Mouse (Mus musculus): Measurements from ENCODE around the gene Prokr2. TPM values are rescaled to one million over a fixed set of nuclear protein-coding genes. Genes with fewer than 3 reads are reported as not detected.
"Not testable (repeated sequence)": the region's sequence is repeated elsewhere in the genome, so short reads cannot be mapped to it uniquely, and the experiment has no call there.

Prokr2 gene
- polyA plus RNA-seq, 1 experiment from 2014 or later: not detected

DNA sequence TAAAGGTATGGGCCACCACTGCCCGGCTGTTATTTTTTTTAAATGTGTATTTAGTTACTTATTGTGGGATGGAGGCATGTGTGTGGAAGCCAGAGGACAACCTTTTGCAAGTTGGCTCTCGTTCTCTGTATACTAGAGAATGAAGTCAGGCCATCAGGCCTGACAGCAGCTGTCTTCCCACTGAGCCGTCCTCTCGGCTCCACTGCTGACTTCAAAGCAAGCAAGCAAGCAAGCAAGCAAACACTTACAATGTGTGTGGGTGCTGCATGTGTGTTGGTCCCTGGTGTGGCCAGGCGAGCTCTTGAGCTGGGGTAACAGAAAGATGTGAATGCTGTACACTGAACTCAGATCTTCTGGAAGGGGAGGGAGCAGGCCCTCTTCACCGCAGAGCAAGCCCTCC lies 94.4 kb downstream of the Prokr2 start:
- no peak for TF ChIP-seq EP300 (optimal IDR thresholded peaks at IDR 0.05)
- Histone ChIP-seq H3K27me3 (ENCODE audit: control insufficient read depth, insufficient read depth, low read length) (no peaks in the 10 kb centered on the region), H3K4me2 (replicated peaks; ENCODE audit: low read depth) (no peak overlapping the region), H3K9ac (ENCODE audit: low read length) (no peak overlapping the region), H3K4me1 (replicated peaks; ENCODE audit: control insufficient read depth, insufficient read depth) (no peaks in the 10 kb centered on the region), H3K36me3 (ENCODE audit: control insufficient read depth, insufficient read depth, low read length) (peaks cover 10% of the 10 kb centered on the region), H3K27ac (replicated peaks) (0 out of 2 replicates have a peak overlapping the region, but pooled peaks have one; percentile 2), H3K4me3 (ENCODE audit: low read depth, low read length) (no peak overlapping the region), H3K9me3 (ENCODE audit: control insufficient read depth, low read length) (no peaks in the 10 kb centered on the region)
- DNase-seq (ENCODE audit: low spot score) (no peak), ATAC-seq (ENCODE audit: low FRiP score, low TSS enrichment) (no peak)
- 68% methylated on average over 6 of the region's 6 CpGs for WGBS

DNA sequence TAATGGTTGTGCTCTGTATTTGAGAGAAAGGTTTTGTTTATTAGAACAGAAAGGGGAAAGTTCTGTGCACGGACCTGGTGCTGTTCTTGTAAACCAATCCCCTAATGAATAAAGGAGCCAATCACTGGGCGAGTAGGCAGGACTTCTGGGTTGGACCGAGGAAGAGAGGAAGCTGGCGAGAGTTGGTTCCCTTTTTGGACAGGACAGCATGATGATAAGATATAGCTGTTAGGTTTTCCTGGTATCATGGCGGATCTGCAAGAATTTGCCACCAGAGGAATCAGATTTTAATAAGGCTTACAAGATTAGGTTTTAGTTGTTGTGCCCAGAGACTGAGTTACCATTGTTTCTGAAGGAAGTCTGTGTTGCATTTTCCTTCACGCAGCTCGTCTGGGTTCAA lies 96.0 kb downstream of the Prokr2 start:
- not testable (repeated sequence) for H3K36me3 ChIP-seq (ENCODE audit: control insufficient read depth, insufficient read depth, low read length); H3K4me2 ChIP-seq (replicated peaks; ENCODE audit: low read depth); H3K9ac ChIP-seq (ENCODE audit: low read length); H3K27me3 ChIP-seq (ENCODE audit: control insufficient read depth, insufficient read depth, low read length); H3K9me3 ChIP-seq (ENCODE audit: control insufficient read depth, low read length); H3K27ac ChIP-seq (replicated peaks); ATAC-seq (ENCODE audit: low FRiP score, low TSS enrichment); H3K4me3 ChIP-seq (ENCODE audit: low read depth, low read length); H3K4me1 ChIP-seq (replicated peaks; ENCODE audit: control insufficient read depth, insufficient read depth); DNase-seq (ENCODE audit: low spot score)
- WGBS: 59% methylated on average over 5 of the region's 7 CpGs

Other genes starting within 250 kb of the Prokr2 start
- gene Slc23a2, start 240.3 kb downstream of the Prokr2 start, polyA plus RNA-seq (2015; fragmentation: Nextera tagmentation; extraction: Ambion mirVana): 5.4 and 5.6 TPM in 2 replicates
- 28.6 and 29.4 TPM in 2 replicates for gene Tmem230, start 137.6 kb downstream of the Prokr2 start, polyA plus RNA-seq (2015; fragmentation: Nextera tagmentation; extraction: Ambion mirVana)
- gene Pcna, start 132.1 kb downstream of the Prokr2 start, polyA plus RNA-seq (2015; fragmentation: Nextera tagmentation; extraction: Ambion mirVana): 108 and 110 TPM in 2 replicates
- gene Cds2, start 122.3 kb downstream of the Prokr2 start, polyA plus RNA-seq (2015; fragmentation: Nextera tagmentation; extraction: Ambion mirVana): 12.6 and 13.1 TPM in 2 replicates
- gene Gpcpd1, start 202.3 kb upstream of the Prokr2 start, polyA plus RNA-seq (2015; fragmentation: Nextera tagmentation; extraction: Ambion mirVana): 29.7 and 29.9 TPM in 2 replicates